Mouse (Mus musculus): ENCODE data around the gene Gm4756. TPM values are rescaled to one million over a fixed set of nuclear protein-coding genes. Genes with fewer than 3 reads are reported as not detected.

Gm4756 gene
- polyA plus RNA-seq, 1 experiment = 0.81 TPM

GRCm38 (mm10) chr12:72654698-72655097, 5.2 kb upstream of the Gm4756 start:
- 20% methylated on average over 4 of the region's 4 CpGs for WGBS
- no peaks in the 10 kb centered on the region; the same call in 1 of the 2 replicates for H3K36me3 ChIP-seq (ENCODE audit: control insufficient read depth, insufficient read depth, low read length)
- peak; percentile 56 for DNase-seq
- TF ChIP-seq POLR2A (IDR thresholded peaks at IDR 0.05; ENCODE audit: low read depth, low read length) (no peak), CTCF (conservative IDR thresholded peaks at IDR 0.05; ENCODE audit: insufficient read depth, insufficient read length, low read depth, low read length) (peak; percentile 66)
- H3K27ac ChIP-seq (ENCODE audit: insufficient read depth, low read depth, low read length) = no peak overlapping the region
- no peaks in the 10 kb centered on the region for H3K27me3 ChIP-seq (replicated peaks; ENCODE audit: control insufficient read depth, insufficient read depth, low read length)
- H3K4me3 ChIP-seq (ENCODE audit: insufficient read depth, low read depth, low read length) = no peak overlapping the region
- H3K4me1 ChIP-seq (ENCODE audit: control insufficient read depth, insufficient read depth, low read length) = no peaks in the 10 kb centered on the region

DNA sequence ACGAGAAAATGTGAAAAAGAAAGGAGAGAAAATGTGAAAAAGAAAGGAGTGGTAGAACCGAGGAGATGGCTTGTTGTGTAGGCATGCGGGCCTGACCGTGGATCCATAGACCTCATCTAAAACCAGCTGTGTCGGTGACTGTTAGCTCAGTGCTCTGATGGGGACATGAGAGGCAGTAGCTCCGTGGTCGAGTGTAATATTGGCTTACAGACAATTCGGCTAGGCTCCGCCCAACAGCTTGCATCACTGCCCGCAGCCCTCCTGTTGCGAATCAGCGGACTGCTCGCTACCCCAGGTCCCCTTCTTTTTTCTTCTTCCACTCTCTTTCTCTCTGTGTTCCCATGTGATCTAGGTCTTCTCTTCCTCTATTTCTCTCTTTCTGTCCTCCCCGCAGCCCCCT, 540 bp downstream of the Gm4756 start:
- H3K27ac ChIP-seq (ENCODE audit: insufficient read depth, low read depth, low read length) = no peak overlapping the region
- H3K27me3 ChIP-seq (replicated peaks; ENCODE audit: control insufficient read depth, insufficient read depth, low read length) = no peaks in the 10 kb centered on the region
- no peaks in the 10 kb centered on the region for H3K4me1 ChIP-seq (ENCODE audit: control insufficient read depth, insufficient read depth, low read length)
- no peak overlapping the region for H3K4me3 ChIP-seq (ENCODE audit: insufficient read depth, low read depth, low read length)
- no peak for DNase-seq
- 95% methylated on average over 14 of the region's 14 CpGs for WGBS
- TF ChIP-seq POLR2A (IDR thresholded peaks at IDR 0.05; ENCODE audit: low read depth, low read length) (no peak), CTCF (conservative IDR thresholded peaks at IDR 0.05; ENCODE audit: insufficient read depth, insufficient read length, low read depth, low read length) (no peak)
- no peaks in the 10 kb centered on the region; the same call in 1 of the 2 replicates for H3K36me3 ChIP-seq (ENCODE audit: control insufficient read depth, insufficient read depth, low read length)

- 75% methylated on average over 3 of the region's 3 CpGs for WGBS
- H3K27ac ChIP-seq (ENCODE audit: insufficient read depth, low read depth, low read length) = no peak overlapping the region
- H3K4me1 ChIP-seq (ENCODE audit: control insufficient read depth, insufficient read depth, low read length) = no peaks in the 10 kb centered on the region
- no peaks in the 10 kb centered on the region for H3K36me3 ChIP-seq (ENCODE audit: control insufficient read depth, insufficient read depth, low read length)
- DNase-seq = no peak
- no peaks in the 10 kb centered on the region for H3K27me3 ChIP-seq (replicated peaks; ENCODE audit: control insufficient read depth, insufficient read depth, low read length)
- no peak overlapping the region for H3K4me3 ChIP-seq (ENCODE audit: insufficient read depth, low read depth, low read length)
- TF ChIP-seq CTCF (conservative IDR thresholded peaks at IDR 0.05; ENCODE audit: insufficient read depth, insufficient read length, low read depth, low read length) (no peak), POLR2A (IDR thresholded peaks at IDR 0.05; ENCODE audit: low read depth, low read length) (no peak)
Measured at GRCm38 (mm10) chr12:72638025-72638424, 11.4 kb downstream of the Gm4756 start.

GRCm38 (mm10) chr12:72628751-72629150, 20.7 kb downstream of the Gm4756 start:
- no peak overlapping the region for H3K27ac ChIP-seq (ENCODE audit: insufficient read depth, low read depth, low read length)

GRCm38 (mm10) chr12:72622853-72623496, 26.5 kb downstream of the Gm4756 start:
- Histone ChIP-seq H3K27me3 (replicated peaks; ENCODE audit: control insufficient read depth, insufficient read depth, low read length) (no peaks in the 10 kb centered on the region), H3K36me3 (ENCODE audit: control insufficient read depth, insufficient read depth, low read length) (no peaks in the 10 kb centered on the region), H3K4me3 (ENCODE audit: insufficient read depth, low read depth, low read length) (no peak overlapping the region), H3K4me1 (ENCODE audit: control insufficient read depth, insufficient read depth, low read length) (no peaks in the 10 kb centered on the region), H3K27ac (ENCODE audit: insufficient read depth, low read depth, low read length) (no peak overlapping the region)
- WGBS = 71% methylated on average over 5 of the region's 5 CpGs
- TF ChIP-seq POLR2A (IDR thresholded peaks at IDR 0.05; ENCODE audit: low read depth, low read length) (no peak), CTCF (conservative IDR thresholded peaks at IDR 0.05; ENCODE audit: insufficient read depth, insufficient read length, low read depth, low read length) (no peak)
- no peak for DNase-seq

More at GRCm38 (mm10) chr12:72628751-72629150, 20.7 kb downstream of the Gm4756 start:
- Histone ChIP-seq H3K36me3 (ENCODE audit: control insufficient read depth, insufficient read depth, low read length) (no peaks in the 10 kb centered on the region), H3K4me3 (ENCODE audit: insufficient read depth, low read depth, low read length) (no peak overlapping the region), H3K4me1 (ENCODE audit: control insufficient read depth, insufficient read depth, low read length) (no peaks in the 10 kb centered on the region), H3K27me3 (replicated peaks; ENCODE audit: control insufficient read depth, insufficient read depth, low read length) (no peaks in the 10 kb centered on the region)
- WGBS = 75% methylated on average over 7 of the region's 7 CpGs
- DNase-seq = peak; percentile 37
- TF ChIP-seq CTCF (conservative IDR thresholded peaks at IDR 0.05; ENCODE audit: insufficient read depth, insufficient read length, low read depth, low read length) = no peak
- TF ChIP-seq POLR2A (IDR thresholded peaks at IDR 0.05; ENCODE audit: low read depth, low read length) = no peak

DNA sequence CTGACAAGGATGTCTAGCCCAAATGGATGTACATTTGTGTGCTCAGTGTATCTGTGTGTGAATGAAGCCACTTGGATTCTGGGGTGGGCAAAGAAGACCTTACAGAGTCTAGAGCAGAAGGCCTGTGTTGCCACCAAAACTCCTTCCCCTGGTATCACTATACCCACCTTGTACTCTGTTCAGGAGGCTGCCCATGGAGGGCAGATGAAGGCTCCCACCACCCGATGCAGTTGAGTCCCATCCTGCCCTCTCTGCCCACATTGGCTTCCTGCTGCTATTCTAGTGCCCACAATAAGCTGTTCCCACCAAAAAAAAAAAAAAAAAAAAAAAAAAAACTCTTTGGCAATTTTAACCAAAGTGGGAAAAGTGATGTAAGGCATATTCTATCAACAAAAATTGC, 28.0 kb downstream of the Gm4756 start:
- 86% methylated on average over 1 of the region's 1 CpGs for WGBS
- no peak for DNase-seq
- TF ChIP-seq POLR2A (IDR thresholded peaks at IDR 0.05; ENCODE audit: low read depth, low read length) (no peak), CTCF (conservative IDR thresholded peaks at IDR 0.05; ENCODE audit: insufficient read depth, insufficient read length, low read depth, low read length) (no peak)
- Histone ChIP-seq H3K4me3 (ENCODE audit: insufficient read depth, low read depth, low read length) (no peak overlapping the region), H3K27ac (ENCODE audit: insufficient read depth, low read depth, low read length) (no peak overlapping the region), H3K36me3 (ENCODE audit: control insufficient read depth, insufficient read depth, low read length) (no peaks in the 10 kb centered on the region), H3K4me1 (ENCODE audit: control insufficient read depth, insufficient read depth, low read length) (no peaks in the 10 kb centered on the region), H3K27me3 (replicated peaks; ENCODE audit: control insufficient read depth, insufficient read depth, low read length) (no peaks in the 10 kb centered on the region)

- Histone ChIP-seq H3K4me1 (ENCODE audit: control insufficient read depth, insufficient read depth, low read length) (no peaks in the 10 kb centered on the region), H3K27me3 (replicated peaks; ENCODE audit: control insufficient read depth, insufficient read depth, low read length) (no peaks in the 10 kb centered on the region), H3K4me3 (ENCODE audit: insufficient read depth, low read depth, low read length) (no peak overlapping the region), H3K27ac (ENCODE audit: insufficient read depth, low read depth, low read length) (no peak overlapping the region), H3K36me3 (ENCODE audit: control insufficient read depth, insufficient read depth, low read length) (no peaks in the 10 kb centered on the region)
- 77% methylated on average over 7 of the region's 7 CpGs for WGBS
- TF ChIP-seq POLR2A (IDR thresholded peaks at IDR 0.05; ENCODE audit: low read depth, low read length) (no peak), CTCF (conservative IDR thresholded peaks at IDR 0.05; ENCODE audit: insufficient read depth, insufficient read length, low read depth, low read length) (no peak)
- no peak for DNase-seq
Measured at GRCm38 (mm10) chr12:72620856-72621255, 28.6 kb downstream of the Gm4756 start.

Data from kidney, adult 2 months (tissue).